8 mouse cellular contexts compared by ENCODE assay signal in the genomic region with DNA sequence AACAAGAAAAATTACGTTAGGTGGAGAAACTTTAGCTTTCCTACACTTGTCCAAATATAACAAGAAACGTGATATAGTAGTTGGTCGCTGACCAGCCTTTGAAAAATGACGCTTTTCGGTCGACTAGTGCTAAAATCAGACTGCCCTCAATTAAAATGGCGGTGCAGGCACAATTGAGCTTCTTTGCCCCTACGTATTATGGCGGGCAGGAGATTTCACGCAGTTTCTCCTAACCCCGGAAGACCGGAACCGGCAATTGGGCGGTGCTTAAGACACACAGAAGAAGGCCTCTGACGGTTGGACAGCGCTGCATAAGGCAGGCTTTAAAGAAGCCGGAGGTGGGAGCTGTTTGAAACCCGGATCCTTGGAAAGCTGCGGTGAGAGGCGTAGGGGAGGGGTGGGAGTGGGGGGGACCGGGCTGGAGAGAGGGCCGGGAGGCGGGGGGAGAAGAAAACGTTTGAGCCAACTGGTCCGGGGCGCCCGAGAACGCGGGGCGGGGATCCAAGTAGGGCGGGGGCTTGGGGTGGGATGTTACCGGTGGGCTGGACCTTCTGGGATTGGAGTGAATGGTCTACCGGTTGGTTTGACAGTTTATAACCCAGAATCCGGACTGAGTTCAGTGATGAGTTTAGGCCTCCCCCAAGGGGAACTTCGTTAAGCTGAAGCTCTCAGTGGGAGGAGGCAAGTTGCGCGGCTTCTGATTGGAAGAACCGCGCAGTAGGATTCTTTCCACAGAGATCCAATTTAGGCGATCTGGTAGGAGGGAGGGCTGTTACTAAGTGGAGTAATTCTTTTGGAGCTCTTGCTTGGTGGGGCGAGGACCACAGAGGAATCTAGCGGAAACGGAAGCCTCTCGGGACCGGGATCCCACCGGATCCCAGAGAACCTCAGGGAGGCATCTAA. TPM values are rescaled to one million over a fixed set of nuclear protein-coding genes. Genes with fewer than 3 reads are reported as not detected.
A peak's percentile ranks its signal among the peaks of the same experiment; 100 is the strongest.
DNase-seq lines count a peak whose midpoint lies in the region; ATAC-seq and TF ChIP-seq lines count a peak whose summit lies in the region.

No protein-coding gene starts in this region.

- TF ChIP-seq CTCF in liver, embryonic 14.5 days (IDR thresholded peaks at IDR 0.05; ENCODE audit: low read depth) = no peak
- TF ChIP-seq CTCF in stomach, postnatal 0 days (IDR thresholded peaks at IDR 0.05; ENCODE audit: low read depth) = no peak; the same call in 1 of the 2 replicates

- peaks cover 7% of the 10 kb centered on the region; the same call in 1 of the 2 replicates for H3K9me3 ChIP-seq in forebrain, embryonic 10.5 days
- H3K9me3 ChIP-seq in heart, embryonic 15.5 days (replicated peaks) = no peaks in the 10 kb centered on the region
- H3K9me3 ChIP-seq in liver, embryonic 14.5 days (ENCODE audit: control insufficient read depth, low read length) = no peaks in the 10 kb centered on the region; the same call in 1 of the 2 replicates
- H3K9me3 ChIP-seq in neural tube, embryonic 11.5 days (ENCODE audit: control insufficient read depth, low read length) = no peaks in the 10 kb centered on the region
- no peaks in the 10 kb centered on the region for H3K9me3 ChIP-seq in stomach, postnatal 0 days (ENCODE audit: control insufficient read depth, low read length)

- peak; percentile 90 for ATAC-seq in heart, embryonic 15.5 days (replicated peaks; ENCODE audit: insufficient number of reproducible peaks, insufficient read depth, low FRiP score, low read depth)
- ATAC-seq in liver, embryonic 14.5 days (ENCODE audit: insufficient read depth) = peak; percentile 91
- ATAC-seq in neural tube, embryonic 11.5 days (ENCODE audit: insufficient read depth, low FRiP score, low TSS enrichment) = peak; percentile 90
- ATAC-seq in stomach, postnatal 0 days (ENCODE audit: low FRiP score, low TSS enrichment) = peak; percentile 91

- peak overlapping the region; percentile 95 for H3K4me3 ChIP-seq in forebrain, embryonic 10.5 days
- H3K4me3 ChIP-seq in heart, embryonic 15.5 days = peak overlapping the region; percentile 72
- peak overlapping the region; percentile 93 to 99 for H3K4me3 ChIP-seq in liver, embryonic 14.5 days (ENCODE audit: insufficient read depth in 1 of 2, low read depth in 2 of 2, low read length in 2 of 2)
- H3K4me3 ChIP-seq in neural tube, embryonic 11.5 days (ENCODE audit: low read depth, low read length) = peak overlapping the region; percentile 87
- H3K4me3 ChIP-seq in stomach, postnatal 0 days (ENCODE audit: low read depth, low read length) = peak overlapping the region; percentile 75

- peak overlapping the region; percentile 85 for H3K9ac ChIP-seq in heart, embryonic 15.5 days
- peak overlapping the region; percentile 95 for H3K9ac ChIP-seq in liver, embryonic 14.5 days (replicated peaks)
- H3K9ac ChIP-seq in neural tube, embryonic 11.5 days (ENCODE audit: low read length) = peak overlapping the region; percentile 89
- peak overlapping the region; percentile 89 for H3K9ac ChIP-seq in stomach, postnatal 0 days (ENCODE audit: low read length)

- peak overlapping the region; percentile 97 for H3K27ac ChIP-seq in forebrain, embryonic 10.5 days
- peak overlapping the region; percentile 96 for H3K27ac ChIP-seq in heart, embryonic 15.5 days
- peak overlapping the region; percentile 94 for H3K27ac ChIP-seq in liver, embryonic 14.5 days
- peak overlapping the region; percentile 96 for H3K27ac ChIP-seq in neural tube, embryonic 11.5 days (ENCODE audit: low read depth, low read length)
- peak overlapping the region; percentile 99 for H3K27ac ChIP-seq in stomach, postnatal 0 days (replicated peaks)

- peak overlapping the region; percentile 75 for H3K4me2 ChIP-seq in heart, embryonic 15.5 days
- H3K4me2 ChIP-seq in liver, embryonic 14.5 days (ENCODE audit: low read depth) = peak overlapping the region; percentile 89
- peak overlapping the region; percentile 76 for H3K4me2 ChIP-seq in neural tube, embryonic 11.5 days (ENCODE audit: low read depth)
- H3K4me2 ChIP-seq in stomach, postnatal 0 days (replicated peaks; ENCODE audit: low read depth) = peak overlapping the region; percentile 78

- under 1% methylated on average over 45 of the region's 46 CpGs for WGBS in forebrain, embryonic 10.5 days
- under 1% methylated on average over 46 of the region's 46 CpGs for WGBS in heart, embryonic 15.5 days
- WGBS in liver, embryonic 14.5 days (ENCODE audit: insufficient replicate concordance) = under 1% methylated on average over 45 of the region's 46 CpGs
- under 1% methylated on average over 45 of the region's 46 CpGs for WGBS in neural tube, embryonic 11.5 days
- under 1% methylated on average over 46 of the region's 46 CpGs for WGBS in stomach, postnatal 0 days

- peak; percentile 41 for TF ChIP-seq EP300 in liver, embryonic 14.5 days (IDR thresholded peaks at IDR 0.05; ENCODE audit: low read depth)
- peak; percentile 88 for TF ChIP-seq EP300 in stomach, postnatal 0 days (optimal IDR thresholded peaks at IDR 0.05)

- H3K27me3 ChIP-seq in forebrain, embryonic 10.5 days (ENCODE audit: poor library complexity, severe bottlenecking) = no peaks in the 10 kb centered on the region
- no peaks in the 10 kb centered on the region for H3K27me3 ChIP-seq in heart, embryonic 15.5 days
- no peaks in the 10 kb centered on the region for H3K27me3 ChIP-seq in liver, embryonic 14.5 days (ENCODE audit: control insufficient read depth, insufficient read depth, low read length)
- no peaks in the 10 kb centered on the region for H3K27me3 ChIP-seq in neural tube, embryonic 11.5 days (ENCODE audit: control insufficient read depth, insufficient read depth, low read length)
- no peaks in the 10 kb centered on the region for H3K27me3 ChIP-seq in stomach, postnatal 0 days (ENCODE audit: control insufficient read depth, insufficient read depth, low read length)

- peak; percentile 83 to 85 for DNase-seq in CD8-positive naive resting alpha-beta T cell, adult 2 months (ENCODE audit: low read depth in 2 of 2, low spot score in 2 of 2)
- DNase-seq in c-Kit-positive CD71-negative TER-119-negative erythroid progenitor cells, embryonic 14.5 days (ENCODE audit: low read depth) = peak; percentile 95
- peak; percentile 94 for DNase-seq in forebrain, embryonic 10.5 days (ENCODE audit: extremely low spot score, low spot score)
- DNase-seq in kidney, postnatal 25 days = peak; percentile 94 to 98
- DNase-seq in liver, embryonic 14.5 days (ENCODE audit: low read depth in 3 of 3, low spot score in 3 of 3) = peak; percentile 92 to 94 (median 94)
- peak; percentile 92 for DNase-seq in neural tube, embryonic 11.5 days (ENCODE audit: low spot score)
- DNase-seq in stomach, postnatal 0 days (ENCODE audit: low spot score) = peak; percentile 92

- peaks cover 70% of the 10 kb centered on the region for H3K36me3 ChIP-seq in forebrain, embryonic 10.5 days (replicated peaks)
- peaks cover 44% of the 10 kb centered on the region for H3K36me3 ChIP-seq in heart, embryonic 15.5 days
- peaks cover 32% of the 10 kb centered on the region for H3K36me3 ChIP-seq in liver, embryonic 14.5 days (replicated peaks; ENCODE audit: control insufficient read depth, insufficient read depth, low read depth)
- H3K36me3 ChIP-seq in neural tube, embryonic 11.5 days (ENCODE audit: control insufficient read depth, insufficient read depth, low read length) = peaks cover 20% of the 10 kb centered on the region
- H3K36me3 ChIP-seq in stomach, postnatal 0 days (ENCODE audit: control insufficient read depth, insufficient read depth, low read length) = peaks cover 19% of the 10 kb centered on the region

- peaks cover 28% of the 10 kb centered on the region for H3K4me1 ChIP-seq in forebrain, embryonic 10.5 days
- H3K4me1 ChIP-seq in heart, embryonic 15.5 days (replicated peaks) = peaks cover 9% of the 10 kb centered on the region
- peaks cover 13 to 17% of the 10 kb centered on the region in 2 experiments for H3K4me1 ChIP-seq in liver, embryonic 14.5 days (replicated peaks; ENCODE audit: control insufficient read depth in 2 of 2, insufficient read depth in 2 of 2, low read length in 1 of 2)
- peaks cover 7% of the 10 kb centered on the region for H3K4me1 ChIP-seq in neural tube, embryonic 11.5 days (ENCODE audit: control insufficient read depth, insufficient read depth, low read length)
- H3K4me1 ChIP-seq in stomach, postnatal 0 days (replicated peaks; ENCODE audit: control insufficient read depth, insufficient read depth) = no peaks in the 10 kb centered on the region

RNA-seq across cellular contexts. Expression of a gene that starts 8.0 kb away (rescaled TPM):
- polyA plus RNA-seq in forebrain, embryonic 10.5 days (2016; fragmentation: Nextera tagmentation; extraction: Ambion mirVana) = 7.3 and 7.7 TPM in 2 replicates
- polyA plus RNA-seq in heart, embryonic 15.5 days (2015; fragmentation: Nextera tagmentation; extraction: Ambion mirVana) = 7.0 and 9.0 TPM in 2 replicates
- polyA plus RNA-seq in liver, embryonic 14.5 days (2012; rRNA removed) = 7.3 and 9.8 TPM in 2 replicates
- 4.2 and 4.7 TPM in 2 replicates for polyA plus RNA-seq in liver, embryonic 14.5 days (2014; fragmentation: Nextera tagmentation; extraction: Ambion mirVana)
- 15.4 and 17.1 TPM in 2 replicates for polyA plus RNA-seq in neural tube, embryonic 11.5 days (2014; fragmentation: Nextera tagmentation; extraction: Ambion mirVana)
- polyA plus RNA-seq in stomach, postnatal 0 days (2015; fragmentation: Nextera tagmentation; extraction: Ambion mirVana) = 8.7 and 9.3 TPM in 2 replicates

RNA-seq across cellular contexts. Expression of a gene that starts 11.6 kb away (rescaled TPM):
- polyA plus RNA-seq in forebrain, embryonic 10.5 days (2016; fragmentation: Nextera tagmentation; extraction: Ambion mirVana) = 47.3 and 50.9 TPM in 2 replicates
- 27.7 and 32.6 TPM in 2 replicates for polyA plus RNA-seq in heart, embryonic 15.5 days (2015; fragmentation: Nextera tagmentation; extraction: Ambion mirVana)
- 21.2 and 22.9 TPM in 2 replicates for polyA plus RNA-seq in liver, embryonic 14.5 days (2012; rRNA removed)
- 20.3 and 23.2 TPM in 2 replicates for polyA plus RNA-seq in liver, embryonic 14.5 days (2014; fragmentation: Nextera tagmentation; extraction: Ambion mirVana)
- polyA plus RNA-seq in neural tube, embryonic 11.5 days (2014; fragmentation: Nextera tagmentation; extraction: Ambion mirVana) = 55.5 and 71.8 TPM in 2 replicates
- 30.4 and 36.5 TPM in 2 replicates for polyA plus RNA-seq in stomach, postnatal 0 days (2015; fragmentation: Nextera tagmentation; extraction: Ambion mirVana)

RNA-seq across cellular contexts. Expression of a gene that starts 22.0 kb away (rescaled TPM):
- polyA plus RNA-seq in forebrain, embryonic 10.5 days (2016; fragmentation: Nextera tagmentation; extraction: Ambion mirVana) = 14.4 and 15.4 TPM in 2 replicates
- 3.9 and 5.6 TPM in 2 replicates for polyA plus RNA-seq in heart, embryonic 15.5 days (2015; fragmentation: Nextera tagmentation; extraction: Ambion mirVana)
- 1.8 and 2.1 TPM in 2 replicates for polyA plus RNA-seq in liver, embryonic 14.5 days (2012; rRNA removed)
- 1.3 and 1.4 TPM in 2 replicates for polyA plus RNA-seq in liver, embryonic 14.5 days (2014; fragmentation: Nextera tagmentation; extraction: Ambion mirVana)
- 11.7 and 16.4 TPM in 2 replicates for polyA plus RNA-seq in neural tube, embryonic 11.5 days (2014; fragmentation: Nextera tagmentation; extraction: Ambion mirVana)
- 2.1 and 2.9 TPM in 2 replicates for polyA plus RNA-seq in stomach, postnatal 0 days (2015; fragmentation: Nextera tagmentation; extraction: Ambion mirVana)

RNA-seq across cellular contexts. Expression of a gene that starts 40.8 kb away (rescaled TPM):
- 52.8 and 63.6 TPM in 2 replicates for polyA plus RNA-seq in forebrain, embryonic 10.5 days (2016; fragmentation: Nextera tagmentation; extraction: Ambion mirVana)
- 25.7 and 41.5 TPM in 2 replicates for polyA plus RNA-seq in heart, embryonic 15.5 days (2015; fragmentation: Nextera tagmentation; extraction: Ambion mirVana)
- 3.7 TPM in 2 replicates for polyA plus RNA-seq in liver, embryonic 14.5 days (2012; rRNA removed)
- 10.3 and 14.7 TPM in 2 replicates for polyA plus RNA-seq in liver, embryonic 14.5 days (2014; fragmentation: Nextera tagmentation; extraction: Ambion mirVana)
- polyA plus RNA-seq in neural tube, embryonic 11.5 days (2014; fragmentation: Nextera tagmentation; extraction: Ambion mirVana) = 58.3 and 66.0 TPM in 2 replicates
- polyA plus RNA-seq in stomach, postnatal 0 days (2015; fragmentation: Nextera tagmentation; extraction: Ambion mirVana) = 13.0 TPM in 2 replicates

RNA-seq across cellular contexts. Expression of a gene that starts 48.4 kb away (rescaled TPM):
- 15.9 and 18.4 TPM in 2 replicates for polyA plus RNA-seq in forebrain, embryonic 10.5 days (2016; fragmentation: Nextera tagmentation; extraction: Ambion mirVana)
- 8.2 and 9.0 TPM in 2 replicates for polyA plus RNA-seq in heart, embryonic 15.5 days (2015; fragmentation: Nextera tagmentation; extraction: Ambion mirVana)
- polyA plus RNA-seq in liver, embryonic 14.5 days (2012; rRNA removed) = 5.2 and 6.0 TPM in 2 replicates
- polyA plus RNA-seq in liver, embryonic 14.5 days (2014; fragmentation: Nextera tagmentation; extraction: Ambion mirVana) = 4.7 and 5.2 TPM in 2 replicates
- polyA plus RNA-seq in neural tube, embryonic 11.5 days (2014; fragmentation: Nextera tagmentation; extraction: Ambion mirVana) = 18.4 TPM in 2 replicates
- polyA plus RNA-seq in stomach, postnatal 0 days (2015; fragmentation: Nextera tagmentation; extraction: Ambion mirVana) = 6.1 and 6.4 TPM in 2 replicates

Comparison
In these comparisons a context has a peak if more than half of its experiments do, and no peak if none do; other contexts are left out.
1. Peak in every context shown above with its lines: DNase-seq, ATAC-seq, H3K4me3 ChIP-seq and H3K27ac ChIP-seq.